Comparison of ENCODE assay signal across 15 mouse cellular contexts in genomic region chr9:65247502-65248376, GRCm38 (mm10). TPM values are rescaled to one million over a fixed set of nuclear protein-coding genes. Genes with fewer than 3 reads are reported as not detected.
DNase-seq lines count a peak whose midpoint lies in the region; ATAC-seq lines count a peak whose summit lies in the region.
"Had no signal": no experiment of that assay in that cellular context is flagged by ENCODE, and none has a peak within 500 bp of the region (broad histone marks: within the 10 kb centered on the region; RNA-seq: fewer than 3 reads in every experiment).

No protein-coding gene starts in this region.

- 82% methylated on average over 16 of the region's 16 CpGs for WGBS in forebrain, embryonic 10.5 days
- WGBS in forebrain, embryonic 14.5 days = 81% methylated on average over 16 of the region's 16 CpGs
- WGBS in heart, embryonic 12.5 days = 59% methylated on average over 16 of the region's 16 CpGs
- WGBS in lung, embryonic 16.5 days = 55% methylated on average over 16 of the region's 16 CpGs

- H3K27me3 ChIP-seq in forebrain, embryonic 10.5 days (ENCODE audit: poor library complexity, severe bottlenecking) = no peaks in the 10 kb centered on the region
- no peaks in the 10 kb centered on the region for H3K27me3 ChIP-seq in forebrain, embryonic 14.5 days (replicated peaks; ENCODE audit: control insufficient read depth, insufficient read depth, low read length)
- no peaks in the 10 kb centered on the region for H3K27me3 ChIP-seq in heart, embryonic 12.5 days (replicated peaks)
- no peaks in the 10 kb centered on the region for H3K27me3 ChIP-seq in lung, embryonic 16.5 days (ENCODE audit: control insufficient read depth, insufficient read depth, low read depth, low read length)
- H3K27me3 ChIP-seq: embryonic facial prominence, embryonic 12.5 days; Patski had no signal

- no peak overlapping the region for H3K9ac ChIP-seq in forebrain, embryonic 14.5 days (ENCODE audit: low read length)
- no peak overlapping the region for H3K9ac ChIP-seq in heart, embryonic 12.5 days
- H3K9ac ChIP-seq in lung, embryonic 16.5 days (ENCODE audit: low read length) = no peak overlapping the region
- H3K9ac ChIP-seq: embryonic facial prominence, embryonic 12.5 days; liver, embryonic 14.5 days had no signal

- ATAC-seq in forebrain, embryonic 14.5 days = no peak
- ATAC-seq in heart, embryonic 12.5 days (ENCODE audit: insufficient number of reproducible peaks, low FRiP score) = 0 out of 2 replicates have a peak, but pooled peaks have one; percentile 23
- ATAC-seq in lung, embryonic 16.5 days (ENCODE audit: low read depth) = peak; percentile 45; the same call in 1 of the 2 replicates
- ATAC-seq: hindbrain, postnatal 0 days; Patski had no signal

- no peaks in the 10 kb centered on the region for H3K36me3 ChIP-seq in forebrain, embryonic 10.5 days (replicated peaks)
- H3K36me3 ChIP-seq in forebrain, embryonic 14.5 days (ENCODE audit: control insufficient read depth, insufficient read depth, low read length) = no peaks in the 10 kb centered on the region
- H3K36me3 ChIP-seq in heart, embryonic 12.5 days = no peaks in the 10 kb centered on the region
- no peaks in the 10 kb centered on the region for H3K36me3 ChIP-seq in lung, embryonic 16.5 days (ENCODE audit: control insufficient read depth, insufficient read depth, low read length)
- H3K36me3 ChIP-seq: embryonic facial prominence, embryonic 12.5 days had no signal

- 0 out of 2 replicates have a peak overlapping the region, but pooled peaks have one; percentile 15 for H3K27ac ChIP-seq in forebrain, embryonic 10.5 days
- H3K27ac ChIP-seq in forebrain, embryonic 14.5 days (ENCODE audit: low read depth, low read length) = no peak overlapping the region
- no peak overlapping the region for H3K27ac ChIP-seq in heart, embryonic 12.5 days (ENCODE audit: poor library complexity, severe bottlenecking)
- H3K27ac ChIP-seq in lung, embryonic 16.5 days (ENCODE audit: low read length) = no peak overlapping the region
- H3K27ac ChIP-seq: embryonic facial prominence, embryonic 12.5 days; hindbrain, postnatal 0 days; liver, embryonic 14.5 days had no signal

- H3K4me3 ChIP-seq in forebrain, embryonic 10.5 days = no peak overlapping the region
- H3K4me3 ChIP-seq in forebrain, embryonic 14.5 days (ENCODE audit: low read depth, low read length) = no peak overlapping the region
- no peak overlapping the region for H3K4me3 ChIP-seq in heart, embryonic 12.5 days
- no peak overlapping the region for H3K4me3 ChIP-seq in lung, embryonic 16.5 days (ENCODE audit: low read length)
- H3K4me3 ChIP-seq: embryonic facial prominence, embryonic 12.5 days had no signal

- no peak for DNase-seq in forebrain, embryonic 10.5 days (ENCODE audit: extremely low spot score, low spot score)
- no peak for DNase-seq in forebrain, embryonic 14.5 days (ENCODE audit: low spot score)
- peak; percentile 65 to 71 for DNase-seq in kidney, postnatal 4 days
- DNase-seq in kidney, postnatal 10 days = no peak
- no peak for DNase-seq in layer of hippocampus, postnatal 36 days
- no peak for DNase-seq in cerebellum, adult 11 months
- DNase-seq: cerebellum, postnatal 36 days had no signal

- H3K4me2 ChIP-seq in forebrain, embryonic 14.5 days (ENCODE audit: low read length) = no peak overlapping the region
- H3K4me2 ChIP-seq in heart, embryonic 12.5 days = no peak overlapping the region
- H3K4me2 ChIP-seq in lung, embryonic 16.5 days (ENCODE audit: low read depth, low read length) = no peak overlapping the region
- H3K4me2 ChIP-seq: embryonic facial prominence, embryonic 12.5 days had no signal

- peaks cover 23% of the 10 kb centered on the region for H3K4me1 ChIP-seq in forebrain, embryonic 10.5 days
- no peaks in the 10 kb centered on the region for H3K4me1 ChIP-seq in forebrain, embryonic 14.5 days (ENCODE audit: control insufficient read depth, insufficient read depth, low read length)
- H3K4me1 ChIP-seq in heart, embryonic 12.5 days (replicated peaks) = peaks cover 11% of the 10 kb centered on the region
- H3K4me1 ChIP-seq in lung, embryonic 16.5 days (replicated peaks; ENCODE audit: control insufficient read depth, insufficient read depth, low read length) = peaks cover 10% of the 10 kb centered on the region
- H3K4me1 ChIP-seq: embryonic facial prominence, embryonic 12.5 days had no signal

- H3K9me3 ChIP-seq in forebrain, embryonic 10.5 days = no peaks in the 10 kb centered on the region
- no peaks in the 10 kb centered on the region for H3K9me3 ChIP-seq in forebrain, embryonic 14.5 days (replicated peaks; ENCODE audit: control insufficient read depth, low read length)
- no peaks in the 10 kb centered on the region for H3K9me3 ChIP-seq in heart, embryonic 12.5 days (replicated peaks)
- no peaks in the 10 kb centered on the region for H3K9me3 ChIP-seq in lung, embryonic 16.5 days (ENCODE audit: control insufficient read depth, low read length)
- H3K9me3 ChIP-seq: embryonic facial prominence, embryonic 12.5 days had no signal

RNA-seq across cellular contexts. Expression of gene Cilp, which starts 17.2 kb away (rescaled TPM):
- 0.14 TPM in 1 of 2 replicates, not detected in the other for polyA plus RNA-seq in forebrain, embryonic 10.5 days (2016; fragmentation: Nextera tagmentation; extraction: Ambion mirVana)
- 0.20 and 0.30 TPM in 2 replicates for polyA plus RNA-seq in forebrain, embryonic 14.5 days (2014; fragmentation: Nextera tagmentation; extraction: Ambion mirVana)
- 0.17 TPM in 1 of 2 replicates, not detected in the other for polyA plus RNA-seq in heart, embryonic 12.5 days (2016; fragmentation: Nextera tagmentation; extraction: Ambion mirVana)
- polyA plus RNA-seq in lung, embryonic 16.5 days (2015; fragmentation: Nextera tagmentation; extraction: Ambion mirVana) = 0.19 and 0.35 TPM in 2 replicates
- not detected for total RNA-seq in layer of hippocampus, postnatal 36 days (2021)
- total RNA-seq: layer of hippocampus, adult 18-20 months; left cerebral cortex, postnatal 36 days had no signal
- polyA plus RNA-seq: Patski had no signal

RNA-seq across cellular contexts. Expression of gene Clpx, which starts 46.3 kb away (rescaled TPM):
- polyA plus RNA-seq in forebrain, embryonic 10.5 days (2016; fragmentation: Nextera tagmentation; extraction: Ambion mirVana) = 42.6 and 46.7 TPM in 2 replicates
- 42.2 and 47.9 TPM in 2 replicates for polyA plus RNA-seq in forebrain, embryonic 14.5 days (2014; fragmentation: Nextera tagmentation; extraction: Ambion mirVana)
- polyA plus RNA-seq in heart, embryonic 12.5 days (2016; fragmentation: Nextera tagmentation; extraction: Ambion mirVana) = 44.6 and 45.2 TPM in 2 replicates
- 50.3 and 51.8 TPM in 2 replicates for polyA plus RNA-seq in lung, embryonic 16.5 days (2015; fragmentation: Nextera tagmentation; extraction: Ambion mirVana)
- 10 to 100 TPM; 31.8 to 32.2 TPM for total RNA-seq in layer of hippocampus, postnatal 36 days (2021)

RNA-seq across cellular contexts. Expression of gene Parp16, which starts 52.6 kb away (rescaled TPM):
- polyA plus RNA-seq in forebrain, embryonic 10.5 days (2016; fragmentation: Nextera tagmentation; extraction: Ambion mirVana) = 7.0 and 8.5 TPM in 2 replicates
- 4.2 and 4.4 TPM in 2 replicates for polyA plus RNA-seq in forebrain, embryonic 14.5 days (2014; fragmentation: Nextera tagmentation; extraction: Ambion mirVana)
- polyA plus RNA-seq in heart, embryonic 12.5 days (2016; fragmentation: Nextera tagmentation; extraction: Ambion mirVana) = 5.0 and 5.8 TPM in 2 replicates
- polyA plus RNA-seq in lung, embryonic 16.5 days (2015; fragmentation: Nextera tagmentation; extraction: Ambion mirVana) = 5.7 TPM in 2 replicates
- total RNA-seq in layer of hippocampus, postnatal 36 days (2021) = 1 to 10 TPM; 4.6 to 4.9 TPM

Comparison
In these comparisons a context has a peak if more than half of its experiments do, and no peak if none do; other contexts are left out.
1. DNase-seq: peak in kidney, postnatal 4 days (2 of 2); none in forebrain, embryonic 10.5 days (single experiment), forebrain, embryonic 14.5 days (single experiment), kidney, postnatal 10 days (single experiment), layer of hippocampus, postnatal 36 days (0 of 2) and cerebellum, adult 11 months (single experiment).